Mouse (Mus musculus): ENCODE results near the gene Gm3238. TPM values are rescaled to one million over a fixed set of nuclear protein-coding genes. Genes with fewer than 3 reads are reported as not detected.

Gm3238 gene
- polyA plus RNA-seq, 1 experiment from 2014 or later, result not detected

GRCm38 (mm10) chr10:77726186-77726585 is 44.9 kb downstream of the Gm3238 start, which contains the start of gene Gm10100:
Gene Gm10100, plus strand, starts transcription at chr10:77726486.
- H3K27ac ChIP-seq (ENCODE audit: low read depth, low read length), result no peak within 1 kb of the TSS
- 52% methylated on average over 3 of the region's 3 CpGs for WGBS

DNA sequence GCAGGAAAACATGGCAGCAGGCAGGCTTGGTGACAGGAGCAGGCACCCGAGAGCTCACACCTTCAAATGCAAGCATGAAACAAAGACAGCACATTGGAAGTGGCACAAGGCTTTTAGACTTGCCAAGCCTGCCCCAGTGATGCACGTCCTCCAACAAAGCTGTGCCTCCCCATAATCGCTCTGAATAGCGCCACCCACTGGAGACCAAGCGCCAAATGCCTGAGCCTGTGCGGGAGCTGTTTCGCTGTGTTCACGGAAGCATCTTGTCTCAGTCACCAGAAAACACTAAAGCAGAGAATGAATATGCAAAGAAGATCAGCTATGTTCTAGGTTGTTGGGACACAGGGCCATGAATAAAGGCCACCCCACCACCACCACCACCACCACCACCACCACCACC is 46.3 kb downstream of the Gm3238 start:
- no peak overlapping the region for H3K9ac ChIP-seq (ENCODE audit: low read depth, low read length)
- WGBS, result 77% methylated on average over 8 of the region's 8 CpGs
- H3K27me3 ChIP-seq (replicated peaks; ENCODE audit: control insufficient read depth, insufficient read depth, low read length), result no peaks in the 10 kb centered on the region; the same call in 1 of the 2 replicates
- no peaks in the 10 kb centered on the region for H3K9me3 ChIP-seq (ENCODE audit: control insufficient read depth, low read length)
- no peak overlapping the region for H3K4me3 ChIP-seq (ENCODE audit: low read length)
- H3K4me2 ChIP-seq (ENCODE audit: low read length), result no peak overlapping the region
- H3K36me3 ChIP-seq (ENCODE audit: control insufficient read depth, insufficient read depth, low read length), result no peaks in the 10 kb centered on the region
- no peak overlapping the region for H3K27ac ChIP-seq (ENCODE audit: low read depth, low read length)
- ATAC-seq, result no peak
- H3K4me1 ChIP-seq (ENCODE audit: control insufficient read depth, insufficient read depth, low read depth, low read length), result no peaks in the 10 kb centered on the region

More at GRCm38 (mm10) chr10:77726186-77726585, 44.9 kb downstream of the Gm3238 start, which contains the start of gene Gm10100:
- H3K36me3 ChIP-seq (ENCODE audit: control insufficient read depth, insufficient read depth, low read length), result no peaks in the 10 kb centered on the region
- ATAC-seq, result no peak
- H3K4me3 ChIP-seq (ENCODE audit: low read length), result no peak within 1 kb of the TSS
- H3K27me3 ChIP-seq (replicated peaks; ENCODE audit: control insufficient read depth, insufficient read depth, low read length), result no peaks in the 10 kb centered on the region; the same call in 1 of the 2 replicates
- H3K4me2 ChIP-seq (ENCODE audit: low read length), result no peak within 1 kb of the TSS
- no peak within 1 kb of the TSS for H3K9ac ChIP-seq (ENCODE audit: low read depth, low read length)
- H3K9me3 ChIP-seq (ENCODE audit: control insufficient read depth, low read length), result no peaks in the 10 kb centered on the region
- no peaks in the 10 kb centered on the region for H3K4me1 ChIP-seq (ENCODE audit: control insufficient read depth, insufficient read depth, low read depth, low read length)

Other genes starting within 250 kb of the Gm3238 start
- gene Itgb2, start 241.1 kb downstream of the Gm3238 start, polyA plus RNA-seq (2015; fragmentation: Nextera tagmentation; extraction: Ambion mirVana), result 0.92 and 1.1 TPM in 2 replicates
- 84.4 and 88.3 TPM in 2 replicates for gene Pttg1ip, start 189.6 kb downstream of the Gm3238 start, polyA plus RNA-seq (2015; fragmentation: Nextera tagmentation; extraction: Ambion mirVana)
- gene Sumo3, start 165.2 kb downstream of the Gm3238 start, polyA plus RNA-seq (2015; fragmentation: Nextera tagmentation; extraction: Ambion mirVana), result 303 and 334 TPM in 2 replicates
- not detected in 2 replicates for gene Gm49325, start 165.1 kb downstream of the Gm3238 start, polyA plus RNA-seq (2015; fragmentation: Nextera tagmentation; extraction: Ambion mirVana)
- 85.0 and 91.0 TPM in 2 replicates for gene Ube2g2, start 149.1 kb downstream of the Gm3238 start, polyA plus RNA-seq (2015; fragmentation: Nextera tagmentation; extraction: Ambion mirVana)
- gene Tspear, start 84.8 kb downstream of the Gm3238 start, polyA plus RNA-seq (2015; fragmentation: Nextera tagmentation; extraction: Ambion mirVana), result 1.3 and 1.6 TPM in 2 replicates
- gene Gm19402, start 80.6 kb downstream of the Gm3238 start, polyA plus RNA-seq (2015; fragmentation: Nextera tagmentation; extraction: Ambion mirVana), result not detected in 2 replicates
- gene Gm9508, start 74.1 kb downstream of the Gm3238 start, polyA plus RNA-seq (2015; fragmentation: Nextera tagmentation; extraction: Ambion mirVana), result not detected in 2 replicates
- gene Gm10272, start 64.7 kb downstream of the Gm3238 start, polyA plus RNA-seq (2015; fragmentation: Nextera tagmentation; extraction: Ambion mirVana), result not detected in 2 replicates
- gene Gm10024, start 59.9 kb downstream of the Gm3238 start, polyA plus RNA-seq (2015; fragmentation: Nextera tagmentation; extraction: Ambion mirVana), result not detected in 2 replicates
- not detected in 2 replicates for gene Gm10142, start 55.5 kb downstream of the Gm3238 start, polyA plus RNA-seq (2015; fragmentation: Nextera tagmentation; extraction: Ambion mirVana)
- gene Krtap12-1, start 50.7 kb downstream of the Gm3238 start, polyA plus RNA-seq (2015; fragmentation: Nextera tagmentation; extraction: Ambion mirVana), result not detected in 2 replicates
- gene Gm10100, start 44.8 kb downstream of the Gm3238 start, polyA plus RNA-seq (2015; fragmentation: Nextera tagmentation; extraction: Ambion mirVana), result not detected in 2 replicates
- not detected in 2 replicates for gene Gm18596, start 28.7 kb downstream of the Gm3238 start, polyA plus RNA-seq (2015; fragmentation: Nextera tagmentation; extraction: Ambion mirVana)
- not detected in 2 replicates for gene Gm9736, start 20.0 kb downstream of the Gm3238 start, polyA plus RNA-seq (2015; fragmentation: Nextera tagmentation; extraction: Ambion mirVana)
- gene Gm3233, start 11.6 kb downstream of the Gm3238 start, polyA plus RNA-seq (2015; fragmentation: Nextera tagmentation; extraction: Ambion mirVana), result not detected in 2 replicates
- gene Gm7138, start 5.6 kb upstream of the Gm3238 start, polyA plus RNA-seq (2015; fragmentation: Nextera tagmentation; extraction: Ambion mirVana), result not detected in 2 replicates
- not detected in 2 replicates for gene Gm3250, start 11.2 kb upstream of the Gm3238 start, polyA plus RNA-seq (2015; fragmentation: Nextera tagmentation; extraction: Ambion mirVana)
- not detected in 2 replicates for gene Gm7137, start 16.9 kb upstream of the Gm3238 start, polyA plus RNA-seq (2015; fragmentation: Nextera tagmentation; extraction: Ambion mirVana)
- gene Gm9639, start 23.8 kb upstream of the Gm3238 start, polyA plus RNA-seq (2015; fragmentation: Nextera tagmentation; extraction: Ambion mirVana), result not detected in 2 replicates
- gene Gm19668, start 27.8 kb upstream of the Gm3238 start, polyA plus RNA-seq (2015; fragmentation: Nextera tagmentation; extraction: Ambion mirVana), result not detected in 2 replicates
- gene Gm9507, start 40.5 kb upstream of the Gm3238 start, polyA plus RNA-seq (2015; fragmentation: Nextera tagmentation; extraction: Ambion mirVana), result not detected in 2 replicates
- not detected in 2 replicates for gene Gm2696, start 43.4 kb upstream of the Gm3238 start, polyA plus RNA-seq (2015; fragmentation: Nextera tagmentation; extraction: Ambion mirVana)
- not detected in 2 replicates for gene Krtap10-4, start 55.8 kb upstream of the Gm3238 start, polyA plus RNA-seq (2015; fragmentation: Nextera tagmentation; extraction: Ambion mirVana)
- gene Krtap10-10, start 64.6 kb upstream of the Gm3238 start, polyA plus RNA-seq (2015; fragmentation: Nextera tagmentation; extraction: Ambion mirVana), result not detected in 2 replicates
- gene Gm36176, start 75.5 kb upstream of the Gm3238 start, polyA plus RNA-seq (2015; fragmentation: Nextera tagmentation; extraction: Ambion mirVana), result not detected in 2 replicates
- gene Gm10318, start 81.5 kb upstream of the Gm3238 start, polyA plus RNA-seq (2015; fragmentation: Nextera tagmentation; extraction: Ambion mirVana), result not detected in 2 replicates
- not detected in 2 replicates for gene Gm3285, start 90.7 kb upstream of the Gm3238 start, polyA plus RNA-seq (2015; fragmentation: Nextera tagmentation; extraction: Ambion mirVana)
- gene Lrrc3, start 131.2 kb upstream of the Gm3238 start, polyA plus RNA-seq (2015; fragmentation: Nextera tagmentation; extraction: Ambion mirVana), result 23.7 and 25.7 TPM in 2 replicates
- gene Trpm2, start 199.2 kb upstream of the Gm3238 start, polyA plus RNA-seq (2015; fragmentation: Nextera tagmentation; extraction: Ambion mirVana), result 7.8 and 9.9 TPM in 2 replicates
- gene 1810043G02Rik, start 207.2 kb upstream of the Gm3238 start, polyA plus RNA-seq (2015; fragmentation: Nextera tagmentation; extraction: Ambion mirVana), result 53.9 and 56.7 TPM in 2 replicates
- gene Pfkl, start 238.8 kb upstream of the Gm3238 start, polyA plus RNA-seq (2015; fragmentation: Nextera tagmentation; extraction: Ambion mirVana), result 140 and 145 TPM in 2 replicates